Mouse (Mus musculus) liver, postnatal 0 days (tissue): ENCODE data around the gene Itfg2.

Experiments
- CTCF ChIP-seq: sonication (generic); IDR thresholded peaks from 2 replicates; pipeline ENCODE4 v1.5.1; 2016; ENCODE audit warnings: antibody characterized with exemption, low read depth
- EP300 ChIP-seq: IDR thresholded peaks from 2 replicates; pipeline ENCODE4 v1.6.1; 2016; ENCODE audit warnings: antibody characterized with exemption, low read depth, mild to moderate bottlenecking

GRCm38 (mm10) chr6:128429300-128429699 is 4.6 kb upstream of the Itfg2 start:
- TF ChIP-seq CTCF (no peak), EP300 (no peak)
